Mouse (Mus musculus) liver, adult 2 months (tissue): Measurements from ENCODE around the gene Ulk4.

Experiments used
- CTCF ChIP-seq: fragments of 200-500 bp; IDR thresholded peaks from 2 replicates; pipeline ENCODE4 v1.5.1; 2011; ENCODE audit warnings: low read depth, low read length, control low read depth
- POLR2A ChIP-seq: fragments of 200-500 bp; IDR thresholded peaks from 2 replicates; pipeline ENCODE4 v1.6.1; 2011; ENCODE audit warnings: low read length, control low read depth; ENCODE audit not compliant: insufficient read depth; ENCODE audit errors: extremely low read depth

DNA sequence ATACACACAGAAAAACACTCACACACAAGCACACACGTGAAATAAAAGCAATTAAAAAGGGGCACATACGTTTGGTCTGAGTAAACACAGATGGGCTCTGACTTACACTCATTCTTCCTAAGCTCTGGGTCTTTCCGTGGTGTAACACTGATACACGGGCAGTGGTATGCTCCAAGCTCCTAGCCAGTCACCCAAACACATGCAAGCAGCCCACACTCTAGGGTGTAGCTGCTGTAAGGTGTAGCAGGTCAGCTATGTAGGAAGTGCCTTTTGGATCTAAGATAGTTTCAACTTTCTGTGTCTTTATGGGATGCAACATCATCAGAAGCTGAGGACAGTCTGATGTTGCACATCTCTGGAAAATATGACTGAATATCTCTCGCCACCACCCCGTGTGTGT is 241.7 kb downstream of the Ulk4 start:
- TF ChIP-seq POLR2A (no peak), CTCF (no peak)
